Mouse (Mus musculus) myocyte (in vitro differentiated cells): ENCODE data around the gene Them7. TPM values are rescaled to one million over a fixed set of nuclear protein-coding genes. Genes with fewer than 3 reads are reported as not detected.

Experiments
- H3K27me3 ChIP-seq: one replicate; pipeline ENCODE4 v1.6.1; 2011; ENCODE audit not compliant: control insufficient read depth, insufficient read depth, insufficient read length
- H3K36me3 ChIP-seq: one replicate; pipeline ENCODE4 v1.6.1; 2011; ENCODE audit not compliant: control insufficient read depth, insufficient read depth
- H3K4me2 ChIP-seq: one replicate; pipeline ENCODE4 v1.6.1; 2011; ENCODE audit warnings: low read depth, control low read depth
- H3K4me3 ChIP-seq: one replicate; pipeline ENCODE4 v1.5.1; 2011; ENCODE audit warnings: mild to moderate bottlenecking, control low read depth, moderate library complexity
- H3K79me2 ChIP-seq: one replicate; pipeline ENCODE4 v1.6.1; 2011; ENCODE audit not compliant: control insufficient read depth, insufficient read depth
- H3ac ChIP-seq: one replicate; pipeline ENCODE4 v1.6.1; 2011; ENCODE audit not compliant: control insufficient read depth, insufficient read length
- CEBPB ChIP-seq: IDR thresholded peaks from 2 replicates; pipeline ENCODE4 v1.6.1; 2011; ENCODE audit warnings: mild to moderate bottlenecking, moderate library complexity; ENCODE audit not compliant: poor library complexity, insufficient read depth, severe bottlenecking
- E2F4 ChIP-seq: IDR thresholded peaks from one replicate; pipeline ENCODE4 v1.6.1; 2011; ENCODE audit warnings: mild to moderate bottlenecking, control low read depth, moderate library complexity; ENCODE audit not compliant: insufficient read depth
- MAX ChIP-seq: IDR thresholded peaks from one replicate; pipeline ENCODE4 v1.6.1; 2011; ENCODE audit warnings: low read depth, mild to moderate bottlenecking, control low read depth
- MYOD1 ChIP-seq, 3 experiments: IDR thresholded peaks; one replicate each; pipeline ENCODE4 v1.6.1; 2011; ENCODE audit warnings: control low read depth in 2 of 3, low read depth in 2 of 3, mild to moderate bottlenecking in 2 of 3, moderate library complexity in 1 of 3; ENCODE audit not compliant: insufficient read length in 2 of 3, control insufficient read depth in 1 of 3
- MYOG ChIP-seq, 3 experiments: IDR thresholded peaks; one replicate each; pipeline ENCODE4 v1.6.1; 2011; ENCODE audit warnings: control low read depth in 2 of 3, low read depth in 2 of 3, mild to moderate bottlenecking in 2 of 3; ENCODE audit not compliant: insufficient read length in 2 of 3, control insufficient read depth in 1 of 3, insufficient read depth in 1 of 3
- POLR2A ChIP-seq: IDR thresholded peaks from one replicate; pipeline ENCODE4 v1.6.1; 2011; ENCODE audit warnings: low read depth, mild to moderate bottlenecking, control low read depth, moderate library complexity; ENCODE audit not compliant: insufficient read length
- POLR2AphosphoS2 ChIP-seq: IDR thresholded peaks from one replicate; pipeline ENCODE4 v1.6.1; 2011; ENCODE audit warnings: low read depth, control low read depth; ENCODE audit not compliant: insufficient read length
- REST ChIP-seq: IDR thresholded peaks from one replicate; pipeline ENCODE4 v1.6.1; 2011; ENCODE audit warnings: mild to moderate bottlenecking, control low read depth, moderate library complexity; ENCODE audit not compliant: insufficient read depth, insufficient read length
- SRF ChIP-seq: IDR thresholded peaks from one replicate; pipeline ENCODE4 v1.6.1; 2011; ENCODE audit warnings: low read depth; ENCODE audit not compliant: control insufficient read depth, insufficient read length
- TCF12 ChIP-seq: IDR thresholded peaks from one replicate; pipeline ENCODE4 v1.6.1; 2011; ENCODE audit warnings: mild to moderate bottlenecking, control low read depth; ENCODE audit not compliant: poor library complexity, insufficient read depth, severe bottlenecking
- TCF3 ChIP-seq: IDR thresholded peaks from one replicate; pipeline ENCODE4 v1.6.1; 2011; ENCODE audit warnings: low read depth, control low read depth; ENCODE audit not compliant: insufficient read length
- USF1 ChIP-seq: IDR thresholded peaks from one replicate; pipeline ENCODE4 v1.6.1; 2011; ENCODE audit warnings: low read depth, mild to moderate bottlenecking, control low read depth, moderate library complexity
- polyA plus RNA-seq: library from polyadenylated mRNA; unstranded; fragments of >200 nt; fragmentation: generic; extraction: Trizol; gene quantifications from one replicate; pipeline ENCODE4 v1.2.1, GENCODE M21; 2012; ENCODE audit warnings: missing spikeins

The Them7 gene
- polyA plus RNA-seq, 1 experiment = not detected

- TF ChIP-seq POLR2A (no peak), USF1 (no peak), MYOD1 (IDR thresholded peaks at IDR 0.05; ENCODE audit: control insufficient read depth in 1 of 3, insufficient read length in 2 of 3, low read depth in 2 of 3) (no peak), CEBPB (no peak), SRF (no peak), POLR2AphosphoS2 (no peak), E2F4 (no peak), MAX (no peak), MYOG (IDR thresholded peaks at IDR 0.05; ENCODE audit: control insufficient read depth in 1 of 3, insufficient read depth in 1 of 3, insufficient read length in 2 of 3, low read depth in 2 of 3) (no peak)
- H3K27me3 ChIP-seq = peaks cover 7% of the 10 kb centered on the region
- H3K36me3 ChIP-seq = no peaks in the 10 kb centered on the region
- no peak overlapping the region for H3ac ChIP-seq
- no peaks in the 10 kb centered on the region for H3K79me2 ChIP-seq
- H3K4me3 ChIP-seq = no peak overlapping the region
- no peak overlapping the region for H3K4me2 ChIP-seq
These were observed 101.9 kb downstream of the Them7 start for GRCm38 (mm10) chr2:105326067-105326466.

- Histone ChIP-seq H3K79me2 (no peaks in the 10 kb centered on the region), H3K36me3 (no peaks in the 10 kb centered on the region), H3K4me3 (no peak overlapping the region), H3K27me3 (peaks cover 17% of the 10 kb centered on the region), H3ac (no peak overlapping the region), H3K4me2 (no peak overlapping the region)
- TF ChIP-seq POLR2A (no peak), REST (no peak), TCF3 (no peak), SRF (no peak), E2F4 (no peak), USF1 (no peak), CEBPB (no peak), MYOG (IDR thresholded peaks at IDR 0.05; ENCODE audit: control insufficient read depth in 1 of 3, insufficient read depth in 1 of 3, insufficient read length in 2 of 3, low read depth in 2 of 3) (no peak), MYOD1 (IDR thresholded peaks at IDR 0.05; ENCODE audit: control insufficient read depth in 1 of 3, insufficient read length in 2 of 3, low read depth in 2 of 3) (no peak), POLR2AphosphoS2 (no peak)
These were observed 105.9 kb downstream of the Them7 start for GRCm38 (mm10) chr2:105330024-105330423.

GRCm38 (mm10) chr2:105333107-105333506 lies 109.0 kb downstream of the Them7 start:
- Histone ChIP-seq H3K27me3 (peaks cover 24% of the 10 kb centered on the region), H3ac (no peak overlapping the region), H3K4me2 (no peak overlapping the region), H3K36me3 (no peaks in the 10 kb centered on the region), H3K79me2 (no peaks in the 10 kb centered on the region), H3K4me3 (no peak overlapping the region)
- TF ChIP-seq MYOG (IDR thresholded peaks at IDR 0.05; ENCODE audit: control insufficient read depth in 1 of 3, insufficient read depth in 1 of 3, insufficient read length in 2 of 3, low read depth in 2 of 3) (no peak), SRF (no peak), E2F4 (no peak), POLR2A (no peak), MYOD1 (IDR thresholded peaks at IDR 0.05; ENCODE audit: control insufficient read depth in 1 of 3, insufficient read length in 2 of 3, low read depth in 2 of 3) (no peak), MAX (no peak), REST (no peak), POLR2AphosphoS2 (no peak), TCF12 (no peak), TCF3 (no peak), USF1 (no peak), CEBPB (no peak)

- H3K4me3 ChIP-seq = no peak overlapping the region
- H3K27me3 ChIP-seq = peaks cover 24% of the 10 kb centered on the region
- H3ac ChIP-seq = no peak overlapping the region
- no peaks in the 10 kb centered on the region for H3K36me3 ChIP-seq
- H3K79me2 ChIP-seq = no peaks in the 10 kb centered on the region
- TF ChIP-seq CEBPB (0 out of 2 replicates have a peak, but pooled peaks have one; percentile 18), E2F4 (no peak), POLR2A (no peak), TCF3 (no peak)
- no peak overlapping the region for H3K4me2 ChIP-seq
These were observed 110.0 kb downstream of the Them7 start for GRCm38 (mm10) chr2:105333976-105334713.

- Histone ChIP-seq H3K27me3 (peaks cover 21% of the 10 kb centered on the region), H3K4me2 (no peak overlapping the region), H3ac (no peak overlapping the region), H3K36me3 (no peaks in the 10 kb centered on the region), H3K79me2 (no peaks in the 10 kb centered on the region), H3K4me3 (no peak overlapping the region)
- no peak for TF ChIP-seq POLR2AphosphoS2
- TF ChIP-seq MYOD1 (IDR thresholded peaks at IDR 0.05; ENCODE audit: control insufficient read depth in 1 of 3, insufficient read length in 2 of 3, low read depth in 2 of 3) = no peak
- no peak for TF ChIP-seq TCF3
- no peak for TF ChIP-seq MYOG (IDR thresholded peaks at IDR 0.05; ENCODE audit: control insufficient read depth in 1 of 3, insufficient read depth in 1 of 3, insufficient read length in 2 of 3, low read depth in 2 of 3)
These were observed 111.5 kb downstream of the Them7 start for GRCm38 (mm10) chr2:105335661-105336060.
